Mouse (Mus musculus) ES-CJ7 (cell line): ENCODE measurements around the gene Ccdc33.

Experiments used
- DNase-seq: peaks from one replicate; pipeline ENCODE4 v3.0.0; 2011; ENCODE audit warnings: low read depth, low spot score

Gene Ccdc33

GRCm38 (mm10) chr9:58049861-58050260 is 68.8 kb downstream of the Ccdc33 start:
- no peak for DNase-seq

GRCm38 (mm10) chr9:58049186-58049585 is 69.4 kb downstream of the Ccdc33 start:
- no peak for DNase-seq

- no peak for DNase-seq
These were observed 70.0 kb downstream of the Ccdc33 start for GRCm38 (mm10) chr9:58048621-58049020.

- no peak for DNase-seq
These were observed 71.6 kb downstream of the Ccdc33 start for GRCm38 (mm10) chr9:58047061-58047460.

- no peak for DNase-seq
These were observed 73.0 kb downstream of the Ccdc33 start for GRCm38 (mm10) chr9:58045646-58046045.

- DNase-seq = no peak
These were observed 73.8 kb downstream of the Ccdc33 start for GRCm38 (mm10) chr9:58044828-58045227.

- no peak for DNase-seq
These were observed 75.1 kb downstream of the Ccdc33 start for GRCm38 (mm10) chr9:58043496-58044017.

GRCm38 (mm10) chr9:58042391-58042790 is 76.2 kb downstream of the Ccdc33 start:
- DNase-seq = no peak

- DNase-seq = peak; percentile 31
These were observed 77.6 kb downstream of the Ccdc33 start for GRCm38 (mm10) chr9:58040977-58041376.

- peak; percentile 76 for DNase-seq
These were observed 80.0 kb downstream of the Ccdc33 start for GRCm38 (mm10) chr9:58038500-58039168.

- DNase-seq = no peak
These were observed 81.7 kb downstream of the Ccdc33 start for GRCm38 (mm10) chr9:58036961-58037360.

GRCm38 (mm10) chr9:58035951-58036698 is 82.5 kb downstream of the Ccdc33 start:
- DNase-seq = no peak

GRCm38 (mm10) chr9:58035519-58035918 is 83.1 kb downstream of the Ccdc33 start:
- DNase-seq = no peak

GRCm38 (mm10) chr9:58031895-58032294 is 86.7 kb downstream of the Ccdc33 start:
- no peak for DNase-seq

GRCm38 (mm10) chr9:58029635-58030034 is 89.0 kb downstream of the Ccdc33 start:
- DNase-seq = no peak

GRCm38 (mm10) chr9:58028841-58029240 is 89.8 kb downstream of the Ccdc33 start:
- no peak for DNase-seq

- no peak for DNase-seq
These were observed 91.0 kb downstream of the Ccdc33 start for GRCm38 (mm10) chr9:58027426-58028180.

GRCm38 (mm10) chr9:58025995-58026394 is 92.6 kb downstream of the Ccdc33 start:
- DNase-seq = no peak

GRCm38 (mm10) chr9:58018385-58018784 is 100.2 kb downstream of the Ccdc33 start:
- no peak for DNase-seq

GRCm38 (mm10) chr9:58016962-58017361 is 101.7 kb downstream of the Ccdc33 start:
- DNase-seq = no peak

- DNase-seq = no peak
These were observed 102.8 kb downstream of the Ccdc33 start for GRCm38 (mm10) chr9:58015856-58016255.
